29 mouse cellular contexts compared by ENCODE assay signal in genomic region chr4:138168162-138168561, GRCm38 (mm10). TPM values are rescaled to one million over a fixed set of nuclear protein-coding genes. Genes with fewer than 3 reads are reported as not detected.
DNase-seq lines count a peak whose midpoint lies in the region; ATAC-seq lines count a peak whose summit lies in the region.
"Had no signal": no experiment of that assay in that cellular context is flagged by ENCODE, and none has a peak within 500 bp of the region (broad histone marks: within the 10 kb centered on the region; RNA-seq: fewer than 3 reads in every experiment).

No protein-coding gene starts in this region.

- no peak overlapping the region for H3K9ac ChIP-seq in liver, embryonic 11.5 days (ENCODE audit: low read depth, low read length)
- no peak overlapping the region for H3K9ac ChIP-seq in liver, embryonic 16.5 days (ENCODE audit: low read depth, low read length)
- H3K9ac ChIP-seq: embryonic facial prominence, embryonic 12.5 days; heart, embryonic 12.5 days; hindbrain, embryonic 14.5 days; kidney, embryonic 15.5 days; lung, embryonic 14.5 days; midbrain, embryonic 13.5 days; stomach, embryonic 15.5 days had no signal

- H3K36me3 ChIP-seq in liver, embryonic 11.5 days (ENCODE audit: control insufficient read depth, insufficient read depth, low read length): peaks cover 31% of the 10 kb centered on the region
- H3K36me3 ChIP-seq in liver, embryonic 16.5 days (ENCODE audit: control insufficient read depth, insufficient read depth): peaks cover 22% of the 10 kb centered on the region

- H3K9me3 ChIP-seq in liver, embryonic 11.5 days (ENCODE audit: control insufficient read depth, low read length): no peaks in the 10 kb centered on the region
- no peaks in the 10 kb centered on the region for H3K9me3 ChIP-seq in liver, embryonic 16.5 days (replicated peaks; ENCODE audit: control insufficient read depth, low read length)
- H3K9me3 ChIP-seq: embryonic facial prominence, embryonic 12.5 days; G1E; heart, embryonic 12.5 days; kidney, embryonic 15.5 days; midbrain, embryonic 13.5 days; stomach, embryonic 15.5 days had no signal

- no peak overlapping the region for H3K4me2 ChIP-seq in liver, embryonic 11.5 days
- H3K4me2 ChIP-seq in liver, embryonic 16.5 days (ENCODE audit: low read depth, low read length): no peak overlapping the region
- H3K4me2 ChIP-seq: embryonic facial prominence, embryonic 12.5 days; heart, embryonic 12.5 days; hindbrain, embryonic 14.5 days; kidney, embryonic 15.5 days; lung, embryonic 14.5 days; midbrain, embryonic 13.5 days; stomach, embryonic 15.5 days had no signal

- DNase-seq in adrenal gland, postnatal 36 days: peak; percentile 16 to 24
- DNase-seq in adrenal gland, adult 2 months: no peak
- peak; percentile 5 for DNase-seq in NIH3T3 (ENCODE audit: low read depth)
- DNase-seq in liver, embryonic 11.5 days (ENCODE audit: low spot score): no peak
- DNase-seq in T-cell, adult 2 months (ENCODE audit: low spot score): no peak
- DNase-seq in right cerebral cortex, postnatal 14 days: no peak
- DNase-seq: adrenal gland, postnatal 25 days; cerebellum, adult 9-10 months; embryo, embryonic 11 days; gastrocnemius, adult 2 months; gastrocnemius, postnatal 36 days; heart, adult 2 months; heart, postnatal 10 days; kidney, adult 11 months; left cerebral cortex, postnatal 4 days; lung, embryonic 14.5 days; lung, postnatal 14 days; thymus, postnatal 14 days had no signal

- WGBS in liver, embryonic 11.5 days: 65% methylated on average over 3 of the region's 3 CpGs
- WGBS in liver, embryonic 16.5 days (ENCODE audit: insufficient replicate concordance): 61% methylated on average over 3 of the region's 3 CpGs

- H3K4me3 ChIP-seq in liver, embryonic 11.5 days (ENCODE audit: low read depth, low read length): no peak overlapping the region
- no peak overlapping the region for H3K4me3 ChIP-seq in liver, embryonic 16.5 days (ENCODE audit: low read depth, low read length)
- H3K4me3 ChIP-seq: embryonic facial prominence, embryonic 12.5 days; gastrocnemius, adult 2 months; heart, adult 2 months; heart, embryonic 12.5 days; kidney, embryonic 15.5 days; layer of hippocampus, adult 2 months; midbrain, embryonic 13.5 days; stomach, embryonic 15.5 days had no signal

- no peak overlapping the region for H3K27ac ChIP-seq in liver, embryonic 11.5 days (ENCODE audit: low read depth, low read length)
- H3K27ac ChIP-seq in liver, embryonic 16.5 days (ENCODE audit: low read length): no peak overlapping the region
- H3K27ac ChIP-seq: embryonic facial prominence, embryonic 12.5 days; gastrocnemius, adult 2 months; heart, adult 2 months; hindbrain, embryonic 14.5 days; kidney, embryonic 15.5 days; layer of hippocampus, adult 2 months; midbrain, embryonic 13.5 days; stomach, embryonic 15.5 days had no signal

- peak; percentile 71 for ATAC-seq in liver, embryonic 11.5 days (replicated peaks; ENCODE audit: low FRiP score)
- ATAC-seq in liver, embryonic 16.5 days (ENCODE audit: low read depth): peak; percentile 53; the same call in 1 of the 2 replicates
- ATAC-seq in cerebellum, adult (ENCODE audit: insufficient number of reproducible peaks, low FRiP score, low TSS enrichment): no peak
- ATAC-seq: forebrain, embryonic 16.5 days; midbrain, embryonic 13.5 days had no signal

- H3K27me3 ChIP-seq in liver, embryonic 11.5 days (replicated peaks; ENCODE audit: control insufficient read depth, insufficient read depth, low read length): no peaks in the 10 kb centered on the region
- no peaks in the 10 kb centered on the region for H3K27me3 ChIP-seq in liver, embryonic 16.5 days (ENCODE audit: control insufficient read depth, insufficient read depth, low read depth, low read length)
- H3K27me3 ChIP-seq: embryonic facial prominence, embryonic 12.5 days; heart, embryonic 12.5 days; kidney, embryonic 15.5 days; midbrain, embryonic 13.5 days; stomach, embryonic 15.5 days had no signal

- peaks cover 3% of the 10 kb centered on the region; the same call in 1 of the 2 replicates for H3K4me1 ChIP-seq in liver, embryonic 11.5 days (replicated peaks; ENCODE audit: control insufficient read depth, insufficient read depth, low read length)
- no peaks in the 10 kb centered on the region for H3K4me1 ChIP-seq in liver, embryonic 16.5 days (ENCODE audit: control insufficient read depth, low read depth, low read length)
- H3K4me1 ChIP-seq: embryonic facial prominence, embryonic 12.5 days; kidney, embryonic 15.5 days; stomach, embryonic 15.5 days had no signal

RNA-seq across cellular contexts. Expression of gene Hp1bp3, which starts 47.9 kb away (rescaled TPM):
- total RNA-seq in adrenal gland, postnatal 36 days (2021): 100 to 1,000 TPM; 192 to 251 TPM
- 100 to 1,000 TPM; 202 to 222 TPM for total RNA-seq in adrenal gland, adult 2 months (2021)
- polyA plus RNA-seq in adrenal gland, adult 2 months (2012; rRNA removed): 40.0 and 49.8 TPM in 2 replicates
- polyA plus RNA-seq in liver, embryonic 11.5 days (2014; fragmentation: Nextera tagmentation; extraction: Ambion mirVana): 78.3 and 80.4 TPM in 2 replicates
- polyA plus RNA-seq in liver, embryonic 16.5 days (2015; fragmentation: Nextera tagmentation; extraction: Ambion mirVana): 38.3 and 40.1 TPM in 2 replicates

Comparison
In these comparisons a context has a peak if more than half of its experiments do, and no peak if none do; other contexts are left out.
1. DNase-seq: peak in adrenal gland, postnatal 36 days (2 of 2) and NIH3T3 (single experiment); none in adrenal gland, adult 2 months (single experiment), liver, embryonic 11.5 days (single experiment), T-cell, adult 2 months (single experiment) and right cerebral cortex, postnatal 14 days (single experiment).